Mouse (Mus musculus): ENCODE results near the gene Ctbp2.

Ctbp2 gene

GRCm38 (mm10) chr7:133039556-133040255 lies 84.4 kb downstream of the Ctbp2 start:
- DNase-seq, result no peak

GRCm38 (mm10) chr7:133037618-133038017 lies 86.5 kb downstream of the Ctbp2 start:
- no peak for DNase-seq

- no peak for DNase-seq
Measured at GRCm38 (mm10) chr7:133037217-133037616, 86.9 kb downstream of the Ctbp2 start.

- no peak for DNase-seq
Measured at GRCm38 (mm10) chr7:133035901-133036300, 88.3 kb downstream of the Ctbp2 start.

GRCm38 (mm10) chr7:133032589-133033203 lies 91.5 kb downstream of the Ctbp2 start:
- peak; percentile 55 for DNase-seq

- DNase-seq, result no peak
Measured at GRCm38 (mm10) chr7:133029496-133030047, 94.6 kb downstream of the Ctbp2 start.

- no peak for DNase-seq
Measured at GRCm38 (mm10) chr7:133029004-133029403, 95.2 kb downstream of the Ctbp2 start.

GRCm38 (mm10) chr7:133027930-133028329 lies 96.2 kb downstream of the Ctbp2 start:
- no peak for DNase-seq

- no peak for DNase-seq
Measured at GRCm38 (mm10) chr7:133024694-133025093, 99.5 kb downstream of the Ctbp2 start.

GRCm38 (mm10) chr7:133019481-133020020 lies 104.6 kb downstream of the Ctbp2 start:
- DNase-seq, result no peak

- DNase-seq, result no peak
Measured at GRCm38 (mm10) chr7:133018961-133019360, 105.2 kb downstream of the Ctbp2 start.

GRCm38 (mm10) chr7:133015416-133016070 lies 108.6 kb downstream of the Ctbp2 start:
- DNase-seq, result no peak

- no peak for DNase-seq
Measured at GRCm38 (mm10) chr7:133014631-133015030, 109.5 kb downstream of the Ctbp2 start.

GRCm38 (mm10) chr7:133013923-133014322 lies 110.2 kb downstream of the Ctbp2 start:
- no peak for DNase-seq

- no peak for DNase-seq
Measured at GRCm38 (mm10) chr7:133012637-133013366, 111.4 kb downstream of the Ctbp2 start.

GRCm38 (mm10) chr7:133011611-133012010 lies 112.5 kb downstream of the Ctbp2 start:
- no peak for DNase-seq

- DNase-seq, result peak; percentile 44
Measured at GRCm38 (mm10) chr7:133011191-133011590, 113.0 kb downstream of the Ctbp2 start.

GRCm38 (mm10) chr7:133010477-133010876 lies 113.7 kb downstream of the Ctbp2 start:
- DNase-seq, result no peak

GRCm38 (mm10) chr7:133009676-133010075 lies 114.5 kb downstream of the Ctbp2 start:
- DNase-seq, result peak; percentile 57

GRCm38 (mm10) chr7:133008663-133009062 lies 115.5 kb downstream of the Ctbp2 start:
- no peak for DNase-seq

- no peak for DNase-seq
Measured at GRCm38 (mm10) chr7:133007343-133007742, 116.8 kb downstream of the Ctbp2 start.

GRCm38 (mm10) chr7:133005772-133006171 lies 118.4 kb downstream of the Ctbp2 start:
- no peak for DNase-seq

- DNase-seq, result peak; percentile 62
Measured at GRCm38 (mm10) chr7:133003421-133003820, 120.7 kb downstream of the Ctbp2 start.

All from kidney, adult 11 months (tissue).